23 mouse cellular contexts compared by ENCODE assay signal in the genomic region with DNA sequence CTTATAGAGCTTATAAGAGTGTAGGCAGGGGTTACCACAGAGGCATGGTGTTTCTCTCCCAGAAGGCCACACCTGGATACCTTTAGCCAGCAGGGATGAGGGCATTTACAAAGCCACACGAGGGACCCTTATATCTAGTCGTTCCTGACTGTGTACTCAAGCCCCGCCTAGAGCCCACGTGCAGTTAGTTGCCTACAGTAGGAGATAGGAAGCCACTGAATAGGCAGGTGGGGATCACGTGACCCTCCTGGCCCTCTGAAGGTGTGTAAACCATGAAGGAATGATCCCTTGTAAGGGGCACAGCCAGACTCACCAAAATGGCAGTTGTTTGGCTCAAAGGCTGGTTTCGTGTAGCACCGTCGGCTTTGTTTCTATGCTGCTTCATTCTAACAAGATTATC. TPM values are rescaled to one million over a fixed set of nuclear protein-coding genes. Genes with fewer than 3 reads are reported as not detected.
DNase-seq lines count a peak whose midpoint lies in the region; ATAC-seq and TF ChIP-seq lines count a peak whose summit lies in the region.
"Not testable (repeated sequence)": the region's sequence is repeated elsewhere in the genome, so short reads cannot be mapped to it uniquely, and the experiment has no call there.
"Had no signal": no experiment of that assay in that cellular context is flagged by ENCODE, and none has a peak within 500 bp of the region (broad histone marks: within the 10 kb centered on the region; RNA-seq: fewer than 3 reads in every experiment).

No protein-coding gene starts in this region.

- peak; percentile 2 for DNase-seq in adrenal gland, postnatal 14 days
- peak; percentile 14 for DNase-seq in cerebellum, adult 9-11 months
- peak; percentile 62 for DNase-seq in heart, adult 11 months
- peak; percentile 77 for DNase-seq in midbrain, embryonic 11.5 days (ENCODE audit: low spot score, missing footprints)
- peak; percentile 11 for DNase-seq in stomach, postnatal 0 days (ENCODE audit: low spot score)

- ATAC-seq in midbrain, embryonic 11.5 days (ENCODE audit: low FRiP score); stomach, postnatal 0 days (ENCODE audit: low FRiP score, low TSS enrichment): not testable (repeated sequence)
- ATAC-seq in stomach, embryonic 15.5 days (ENCODE audit: insufficient read depth, low FRiP score, low read depth): 0 out of 2 replicates have a peak, but pooled peaks have one; percentile 14
- ATAC-seq in stomach, embryonic 16.5 days (ENCODE audit: insufficient read depth, low FRiP score): peak; percentile 56; the same call in 1 of the 2 replicates

- not testable (repeated sequence) for H3K4me1 ChIP-seq in midbrain, embryonic 11.5 days (ENCODE audit: control insufficient read depth, insufficient read depth, low read length); stomach, embryonic 15.5 days; stomach, embryonic 16.5 days (ENCODE audit: control insufficient read depth, insufficient read depth, low read length); stomach, postnatal 0 days (replicated peaks; ENCODE audit: control insufficient read depth, insufficient read depth)

- 88% methylated on average over 8 of the region's 8 CpGs for WGBS in midbrain, embryonic 11.5 days
- 82% methylated on average over 8 of the region's 8 CpGs for WGBS in stomach, embryonic 15.5 days
- 69% methylated on average over 8 of the region's 8 CpGs for WGBS in stomach, embryonic 16.5 days
- WGBS in stomach, postnatal 0 days: 68% methylated on average over 8 of the region's 8 CpGs

- H3K9ac ChIP-seq in midbrain, embryonic 11.5 days (ENCODE audit: low read length); stomach, embryonic 15.5 days; stomach, embryonic 16.5 days (ENCODE audit: low read length); stomach, postnatal 0 days (ENCODE audit: low read length): not testable (repeated sequence)

- not testable (repeated sequence) for H3K4me3 ChIP-seq in midbrain, embryonic 11.5 days (ENCODE audit: low read depth, low read length); stomach, embryonic 15.5 days (replicated peaks); stomach, embryonic 16.5 days (replicated peaks; ENCODE audit: low read length); stomach, postnatal 0 days (ENCODE audit: low read depth, low read length)

- not testable (repeated sequence) for H3K9me3 ChIP-seq in midbrain, embryonic 11.5 days (ENCODE audit: control insufficient read depth, low read length); stomach, embryonic 15.5 days; stomach, embryonic 16.5 days (replicated peaks; ENCODE audit: control insufficient read depth, low read length); stomach, postnatal 0 days (ENCODE audit: control insufficient read depth, low read length)

- not testable (repeated sequence) for TF ChIP-seq CTCF in stomach, postnatal 0 days (IDR thresholded peaks at IDR 0.05; ENCODE audit: low read depth)

- H3K4me2 ChIP-seq in midbrain, embryonic 11.5 days; stomach, embryonic 15.5 days; stomach, embryonic 16.5 days (ENCODE audit: low read depth, low read length); stomach, postnatal 0 days (replicated peaks; ENCODE audit: low read depth): not testable (repeated sequence)

- not testable (repeated sequence) for H3K27me3 ChIP-seq in midbrain, embryonic 11.5 days (ENCODE audit: control insufficient read depth, insufficient read depth, low read length); stomach, embryonic 15.5 days (replicated peaks); stomach, embryonic 16.5 days (ENCODE audit: control insufficient read depth, insufficient read depth, low read length); stomach, postnatal 0 days (ENCODE audit: control insufficient read depth, insufficient read depth, low read length)

- H3K36me3 ChIP-seq in midbrain, embryonic 11.5 days (ENCODE audit: control insufficient read depth, insufficient read depth, low read length); stomach, embryonic 15.5 days; stomach, embryonic 16.5 days (ENCODE audit: control insufficient read depth, insufficient read depth, low read length); stomach, postnatal 0 days (ENCODE audit: control insufficient read depth, insufficient read depth, low read length): not testable (repeated sequence)

- not testable (repeated sequence) for H3K27ac ChIP-seq in midbrain, embryonic 11.5 days (ENCODE audit: low read depth, low read length); stomach, embryonic 15.5 days; stomach, embryonic 16.5 days (ENCODE audit: low read length); stomach, postnatal 0 days (replicated peaks)

- not testable (repeated sequence) for TF ChIP-seq EP300 in stomach, postnatal 0 days (optimal IDR thresholded peaks at IDR 0.05)

RNA-seq across cellular contexts. Expression of a gene that starts 18.1 kb away (rescaled TPM):
- 0.64 TPM in 1 of 2 replicates, not detected in the other for total RNA-seq in adrenal gland, postnatal 14 days (2021)
- polyA plus RNA-seq in midbrain, embryonic 11.5 days (2014; fragmentation: Nextera tagmentation; extraction: Ambion mirVana): 0.15 and 0.44 TPM in 2 replicates
- 0.19 and 0.24 TPM in 2 replicates for polyA plus RNA-seq in stomach, embryonic 15.5 days (2015; fragmentation: Nextera tagmentation; extraction: Ambion mirVana)
- polyA plus RNA-seq in stomach, embryonic 16.5 days (2015; fragmentation: Nextera tagmentation; extraction: Ambion mirVana): 0.37 TPM in 1 of 2 replicates, not detected in the other
- 0.17 TPM in 1 of 2 replicates, not detected in the other for polyA plus RNA-seq in stomach, postnatal 0 days (2015; fragmentation: Nextera tagmentation; extraction: Ambion mirVana)
- total RNA-seq: adrenal gland, adult 18-20 months; CH12.LX; MEL had no signal
- polyA plus RNA-seq: C2C12, G1E, Patski had no signal

RNA-seq across cellular contexts. Expression of a gene that starts 26.4 kb away (rescaled TPM):
- 328 and 341 TPM in 2 replicates for total RNA-seq in adrenal gland, postnatal 14 days (2021)
- 106 and 115 TPM in 2 replicates for polyA plus RNA-seq in midbrain, embryonic 11.5 days (2014; fragmentation: Nextera tagmentation; extraction: Ambion mirVana)
- 255 and 280 TPM in 2 replicates for polyA plus RNA-seq in stomach, embryonic 15.5 days (2015; fragmentation: Nextera tagmentation; extraction: Ambion mirVana)
- polyA plus RNA-seq in stomach, embryonic 16.5 days (2015; fragmentation: Nextera tagmentation; extraction: Ambion mirVana): 245 and 270 TPM in 2 replicates
- polyA plus RNA-seq in stomach, postnatal 0 days (2015; fragmentation: Nextera tagmentation; extraction: Ambion mirVana): 240 and 249 TPM in 2 replicates

RNA-seq across cellular contexts. Expression of a gene that starts 28.5 kb away (rescaled TPM):
- not detected in 2 replicates for total RNA-seq in adrenal gland, postnatal 14 days (2021)
- not detected in 2 replicates for polyA plus RNA-seq in midbrain, embryonic 11.5 days (2014; fragmentation: Nextera tagmentation; extraction: Ambion mirVana)
- not detected in 2 replicates for polyA plus RNA-seq in stomach, embryonic 15.5 days (2015; fragmentation: Nextera tagmentation; extraction: Ambion mirVana)
- polyA plus RNA-seq in stomach, embryonic 16.5 days (2015; fragmentation: Nextera tagmentation; extraction: Ambion mirVana): not detected in 2 replicates
- polyA plus RNA-seq in stomach, postnatal 0 days (2015; fragmentation: Nextera tagmentation; extraction: Ambion mirVana): not detected in 2 replicates
- total RNA-seq: adrenal gland, adult 18-20 months; adrenal gland, adult 2 months; adrenal gland, adult 8-10 months; adrenal gland, postnatal 10 days; adrenal gland, postnatal 25 days; adrenal gland, postnatal 36 days; adrenal gland, postnatal 4 days; CH12.LX; ES-E14; G1E; MEL had no signal
- polyA plus RNA-seq: activated CD4-positive, CD25-positive, alpha-beta regulatory T cell, adult 4 months; brain, embryonic 14.5 days; C2C12; CD4-positive, CD25-positive, alpha-beta regulatory T cell, adult 4 months; G1E; Patski had no signal

RNA-seq across cellular contexts. Expression of a gene that starts 35.9 kb away (rescaled TPM):
- total RNA-seq in adrenal gland, postnatal 14 days (2021): 14.2 and 14.7 TPM in 2 replicates
- polyA plus RNA-seq in midbrain, embryonic 11.5 days (2014; fragmentation: Nextera tagmentation; extraction: Ambion mirVana): 56.2 and 60.5 TPM in 2 replicates
- polyA plus RNA-seq in stomach, embryonic 15.5 days (2015; fragmentation: Nextera tagmentation; extraction: Ambion mirVana): 45.5 and 47.3 TPM in 2 replicates
- 35.8 and 37.6 TPM in 2 replicates for polyA plus RNA-seq in stomach, embryonic 16.5 days (2015; fragmentation: Nextera tagmentation; extraction: Ambion mirVana)
- 17.5 and 18.7 TPM in 2 replicates for polyA plus RNA-seq in stomach, postnatal 0 days (2015; fragmentation: Nextera tagmentation; extraction: Ambion mirVana)

RNA-seq across cellular contexts. Expression of a gene that starts 48.3 kb away (rescaled TPM):
- 40.9 and 42.2 TPM in 2 replicates for total RNA-seq in adrenal gland, postnatal 14 days (2021)
- 45.7 and 48.2 TPM in 2 replicates for polyA plus RNA-seq in midbrain, embryonic 11.5 days (2014; fragmentation: Nextera tagmentation; extraction: Ambion mirVana)
- polyA plus RNA-seq in stomach, embryonic 15.5 days (2015; fragmentation: Nextera tagmentation; extraction: Ambion mirVana): 51.0 and 54.0 TPM in 2 replicates
- polyA plus RNA-seq in stomach, embryonic 16.5 days (2015; fragmentation: Nextera tagmentation; extraction: Ambion mirVana): 43.5 and 51.8 TPM in 2 replicates
- 36.4 and 39.0 TPM in 2 replicates for polyA plus RNA-seq in stomach, postnatal 0 days (2015; fragmentation: Nextera tagmentation; extraction: Ambion mirVana)

Comparison
In these comparisons a context has a peak if more than half of its experiments do, and no peak if none do; other contexts are left out.
1. DNase-seq: peak in every context shown above with its lines; median percentile 77 in midbrain, embryonic 11.5 days; 62 in heart, adult 11 months; 14 in cerebellum, adult 9-11 months; 11 in stomach, postnatal 0 days; 2 in adrenal gland, postnatal 14 days.